Mouse (Mus musculus) ES-E14 (cell line): ENCODE measurements around the gene Casp8. TPM values are rescaled to one million over a fixed set of nuclear protein-coding genes. Genes with fewer than 3 reads are reported as not detected.
"Not testable (repeated sequence)": the region's sequence is repeated elsewhere in the genome, so short reads cannot be mapped to it uniquely, and the experiment has no call there.

Source experiments
- DNase-seq: peaks from one replicate; pipeline ENCODE4 v3.0.0-alpha.2; 2013; ENCODE audit warnings: low read depth, low spot score
- H3K27ac ChIP-seq: 2 replicates; pipeline ENCODE4 v1.5.1; 2012; ENCODE audit warnings: low read depth, mild to moderate bottlenecking, low read length, moderate library complexity, mixed read lengths; ENCODE audit not compliant: poor library complexity, insufficient read depth, severe bottlenecking
- H3K36me3 ChIP-seq: 2 replicates; pipeline ENCODE4 v1.6.1; 2012; ENCODE audit warnings: mild to moderate bottlenecking, low read length, moderate library complexity, mixed read lengths; ENCODE audit not compliant: control insufficient read depth, poor library complexity, insufficient read depth, severe bottlenecking
- H3K4me1 ChIP-seq, 2 experiments: fragments of 150-350 bp in 1 of 2; sonication (generic) in 1 of 2; 2 replicates each; pipeline ENCODE4 v1.6.1; 2012; ENCODE audit warnings: low read length in 2 of 2, mild to moderate bottlenecking in 1 of 2, mixed read lengths in 1 of 2; ENCODE audit not compliant: control insufficient read depth in 2 of 2, insufficient read depth in 2 of 2, poor library complexity in 1 of 2
- H3K4me3 ChIP-seq, 2 experiments: fragments of 150-350 bp in 1 of 2; sonication (generic) in 1 of 2; 2 replicates each; pipeline ENCODE4 v1.5.1; 2012; ENCODE audit warnings: low read length in 2 of 2, low read depth in 1 of 2, mild to moderate bottlenecking in 1 of 2, mixed read lengths in 1 of 2; ENCODE audit not compliant: insufficient read depth in 1 of 2, poor library complexity in 1 of 2, severe bottlenecking in 1 of 2
- H3K9ac ChIP-seq: 2 replicates; pipeline ENCODE4 v1.6.1; 2012; ENCODE audit warnings: low read depth, mild to moderate bottlenecking, low read length, mixed read lengths; ENCODE audit not compliant: poor library complexity, insufficient read depth, severe bottlenecking
- H3K9me3 ChIP-seq: fragments of 150-350 bp; sonication (generic); 2 replicates; pipeline ENCODE4 v1.6.1; 2012; ENCODE audit warnings: low read depth, mild to moderate bottlenecking, low read length; ENCODE audit not compliant: control insufficient read depth, insufficient read depth
- CHD2 ChIP-seq: IDR thresholded peaks from 2 replicates; pipeline ENCODE4 v1.6.1; 2014; ENCODE audit warnings: mild to moderate bottlenecking, low read depth, low read length, inconsistent platforms
- HCFC1 ChIP-seq: IDR thresholded peaks from 2 replicates; pipeline ENCODE4 v1.6.1; 2012; ENCODE audit warnings: low read length, inconsistent platforms, borderline replicate concordance; ENCODE audit not compliant: insufficient read depth
- MAFK ChIP-seq: IDR thresholded peaks from 2 replicates; pipeline ENCODE4 v1.6.1; 2014; ENCODE audit warnings: mild to moderate bottlenecking, low read depth, low read length, inconsistent platforms; ENCODE audit not compliant: insufficient read depth
- ZC3H11A ChIP-seq: IDR thresholded peaks from 2 replicates; pipeline ENCODE4 v1.6.1; 2012; ENCODE audit warnings: low read depth, mild to moderate bottlenecking, inconsistent platforms, low read length, borderline replicate concordance
- ZNF384 ChIP-seq: IDR thresholded peaks from 2 replicates; pipeline ENCODE4 v1.6.1; 2012; ENCODE audit warnings: low read depth, low read length, inconsistent platforms
- in situ Hi-C, 2 experiments: fragments of 600-800 bp; cut with MboI; formaldehyde crosslinking; loops; one replicate each; pipeline ENCODE4 v1.15.1; 2025; ENCODE audit warnings: low sequenced_read_pairs in 2 of 2, inconsistent platforms in 1 of 2; ENCODE audit not compliant: unreplicated experiment in 2 of 2
- total RNA-seq: library from RNA; depleted of rRNA; stranded (reverse); fragments of 300-350 nt; gene quantifications from 2 replicates; pipeline ENCODE4 v1.2.3, GENCODE M21; 2012

The Casp8 gene
- total RNA-seq, 1 experiment: 2.5 TPM

DNA sequence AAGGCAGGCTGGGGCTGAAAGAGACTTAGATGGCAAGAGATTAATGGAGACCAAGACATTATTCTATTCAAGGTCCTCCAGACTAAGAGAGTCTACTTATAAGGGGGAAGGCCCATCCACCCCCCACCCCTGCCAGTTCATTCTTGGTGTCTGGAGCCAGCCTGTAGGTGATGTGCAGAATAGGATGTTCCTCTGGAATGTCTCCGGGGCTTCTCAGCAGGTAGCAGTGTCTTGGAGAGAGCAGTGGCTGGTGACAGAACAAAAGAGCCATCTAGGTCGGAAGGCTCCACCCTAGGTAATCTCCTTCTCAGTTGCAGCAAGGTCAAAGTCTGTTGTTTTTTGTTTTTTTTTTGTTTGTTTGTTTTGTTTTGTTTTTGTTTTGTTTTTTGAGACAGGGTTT lies 84.1 kb downstream of the Casp8 start:
- H3K9me3 ChIP-seq, H3K4me3 ChIP-seq, in situ Hi-C loops, H3K4me1 ChIP-seq, H3K9ac ChIP-seq, H3K36me3 ChIP-seq: not testable (repeated sequence)
- DNase-seq: peak; percentile 22
- peak overlapping the region; percentile 67 for H3K27ac ChIP-seq

DNA sequence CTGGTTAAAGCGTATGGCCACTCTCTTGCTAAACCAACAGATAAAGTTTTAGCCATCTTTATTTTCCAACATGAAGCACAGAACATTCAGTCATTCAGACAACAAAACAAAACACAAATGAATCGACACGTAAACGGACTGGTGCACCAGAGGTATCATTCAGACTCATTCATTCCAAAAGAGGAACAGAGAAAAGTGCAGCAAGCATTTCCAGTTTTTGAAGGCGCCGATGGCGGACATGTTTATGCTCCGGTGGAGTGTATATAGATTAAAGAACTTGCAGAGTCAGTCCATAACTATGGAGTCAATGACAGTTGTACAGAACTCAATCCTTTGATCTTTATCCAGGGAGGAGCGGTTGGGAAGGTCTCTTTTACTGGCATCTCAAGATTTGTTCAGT lies 88.1 kb downstream of the Casp8 start:
- H3K9me3 ChIP-seq, DNase-seq, H3K36me3 ChIP-seq, H3K4me3 ChIP-seq, in situ Hi-C loops, H3K27ac ChIP-seq, H3K9ac ChIP-seq, H3K4me1 ChIP-seq: not testable (repeated sequence)

DNA sequence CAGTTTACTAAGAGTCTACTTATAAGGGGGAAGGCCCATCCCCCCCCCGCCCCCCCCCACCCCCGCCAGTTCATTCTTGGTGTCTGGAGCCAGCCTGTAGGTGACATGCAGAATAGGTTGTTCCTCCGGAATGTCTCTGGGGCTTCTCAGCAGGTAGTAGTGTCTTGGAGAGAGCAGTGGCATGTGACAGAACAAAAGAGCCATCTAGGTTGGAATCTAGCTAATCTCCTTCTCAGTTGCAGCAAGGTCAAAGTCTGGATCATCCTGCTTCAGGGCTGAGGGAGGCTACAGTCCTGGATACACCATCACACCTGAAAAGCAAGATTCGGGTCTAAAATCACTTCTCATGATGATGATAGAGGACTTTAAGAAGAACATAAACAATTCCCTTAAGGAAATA lies 90.5 kb downstream of the Casp8 start:
- H3K9me3 ChIP-seq: 0 out of 2 replicates have a peak, but pooled peaks cover 5% of the 10 kb centered on the region
- H3K36me3 ChIP-seq: no peaks in the 10 kb centered on the region
- peaks cover 2 to 7% of the 10 kb centered on the region in 2 experiments; a peak in 1 of 4 replicates for H3K4me1 ChIP-seq
- DNase-seq: no peak
- TF ChIP-seq ZC3H11A: no peak
- TF ChIP-seq HCFC1: no peak
- TF ChIP-seq CHD2: no peak
- TF ChIP-seq MAFK: no peak
- no peak for TF ChIP-seq ZNF384
- no peak overlapping the region for H3K4me3 ChIP-seq
- H3K27ac ChIP-seq: no peak overlapping the region
- H3K9ac ChIP-seq: no peak overlapping the region
- in situ Hi-C loops: no loop called here

DNA sequence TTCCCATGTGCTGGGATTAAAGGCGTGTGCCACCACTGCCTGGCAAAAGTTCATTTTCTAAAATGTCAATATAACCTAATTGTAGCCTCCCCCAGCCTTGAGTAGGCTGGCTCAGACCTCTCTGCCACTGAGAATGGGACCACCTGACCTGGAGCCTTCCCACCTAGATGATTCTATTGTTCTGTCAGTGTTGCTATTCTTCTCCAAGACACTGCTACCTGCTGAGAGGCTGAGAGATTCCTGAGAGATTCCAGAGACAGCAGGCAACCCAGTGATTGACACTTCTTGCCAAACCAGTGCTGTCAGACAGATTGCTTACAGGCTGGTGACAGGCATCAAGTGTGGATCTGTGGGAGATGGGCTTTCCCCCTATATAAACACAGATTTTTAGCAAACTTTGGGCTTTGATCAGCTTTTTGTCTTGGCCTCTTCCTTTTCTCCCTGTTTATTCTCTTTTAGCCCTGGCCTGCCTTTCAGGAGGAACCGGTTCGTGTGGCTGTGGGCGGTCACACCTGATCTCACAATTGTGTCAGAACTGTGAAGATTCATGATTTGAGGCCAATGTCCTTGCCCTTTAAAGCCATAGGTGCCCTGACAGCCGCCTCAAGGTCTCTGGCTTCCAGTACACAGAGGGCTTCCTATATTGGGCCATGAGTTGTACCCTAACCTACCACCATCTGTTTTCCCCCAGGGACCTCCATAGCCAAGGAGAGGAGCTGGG lies 94.8 kb downstream of the Casp8 start:
- DNase-seq: peak; percentile 35
- no peak for TF ChIP-seq HCFC1
- TF ChIP-seq CHD2: no peak
- TF ChIP-seq ZNF384: no peak
- no peak for TF ChIP-seq ZC3H11A
- no peak for TF ChIP-seq MAFK
- H3K4me1 ChIP-seq: peaks cover 2 to 7% of the 10 kb centered on the region in 2 experiments; a peak in 1 of 4 replicates
- H3K9ac ChIP-seq: no peak overlapping the region
- peak overlapping the region; percentile 68; the same call in 1 of the 2 replicates for H3K27ac ChIP-seq
- no peak overlapping the region for H3K4me3 ChIP-seq
- in situ Hi-C loops: no loop called here
- H3K9me3 ChIP-seq: 0 out of 2 replicates have a peak, but pooled peaks cover 5% of the 10 kb centered on the region
- no peaks in the 10 kb centered on the region for H3K36me3 ChIP-seq

DNA sequence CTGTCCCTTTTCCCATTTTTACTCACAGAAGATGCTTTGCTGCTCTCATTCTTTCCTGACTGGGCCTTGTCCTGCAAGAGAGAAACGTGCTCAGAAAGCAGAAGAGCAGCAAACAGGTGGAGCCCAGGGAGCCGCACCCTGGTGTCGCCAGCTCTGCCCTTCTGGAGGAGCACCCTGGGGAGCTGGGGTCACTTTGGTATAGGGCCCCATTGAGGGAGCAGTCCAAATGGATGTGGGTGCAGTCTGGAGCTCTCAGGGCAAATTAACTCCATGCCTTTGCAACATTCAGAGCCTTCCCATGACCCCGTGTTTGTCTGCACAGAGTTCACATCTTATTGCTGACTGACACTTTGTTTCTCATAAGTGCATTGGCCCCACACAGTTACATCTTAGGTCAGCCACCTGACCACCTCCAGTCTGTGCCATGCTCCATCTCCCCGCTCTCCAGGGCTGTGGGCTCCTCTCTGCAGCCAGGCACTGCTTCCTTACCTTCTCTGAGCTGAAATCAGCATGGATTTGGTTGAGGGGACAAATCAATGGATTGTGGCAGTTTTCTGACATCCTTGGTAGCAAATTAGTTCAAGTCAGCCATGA lies 95.6 kb downstream of the Casp8 start:
- in situ Hi-C loops, H3K9ac ChIP-seq, DNase-seq, H3K9me3 ChIP-seq, H3K4me1 ChIP-seq, H3K27ac ChIP-seq, H3K4me3 ChIP-seq, H3K36me3 ChIP-seq: not testable (repeated sequence)

DNA sequence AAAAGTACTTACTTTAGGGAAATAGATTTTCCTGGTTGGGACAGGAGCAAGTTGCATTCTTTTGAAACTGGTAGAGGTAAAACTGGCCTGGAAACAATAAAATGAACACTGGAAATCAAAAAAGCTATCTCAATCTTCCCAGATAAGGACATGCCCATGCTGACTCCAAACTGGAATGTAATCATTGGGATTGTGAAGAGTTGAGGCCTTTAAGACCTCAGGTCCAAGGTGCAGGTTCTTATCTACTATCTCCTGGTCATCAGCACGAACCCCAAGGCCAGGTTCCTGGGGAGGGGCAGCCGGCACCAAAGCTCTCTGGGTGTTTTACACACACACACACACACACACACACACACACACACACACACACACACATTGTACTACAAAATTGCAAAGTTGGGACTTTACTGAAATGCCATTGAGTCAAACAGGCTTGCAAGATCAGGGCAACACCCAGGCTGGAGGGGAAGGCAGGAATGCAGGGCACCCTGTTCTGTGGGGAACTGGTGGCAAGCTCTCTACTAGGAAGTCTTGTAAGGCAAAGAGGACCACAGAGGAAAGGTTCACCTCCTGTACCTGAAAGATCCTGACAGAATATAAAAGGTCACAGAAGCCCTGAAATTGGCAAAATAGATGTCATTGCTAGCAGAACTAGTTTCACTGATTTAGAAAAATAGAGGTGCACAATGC lies 96.5 kb downstream of the Casp8 start:
- H3K4me1 ChIP-seq, H3K36me3 ChIP-seq, H3K4me3 ChIP-seq, DNase-seq, in situ Hi-C loops, H3K9me3 ChIP-seq, H3K9ac ChIP-seq, H3K27ac ChIP-seq: not testable (repeated sequence)

DNA sequence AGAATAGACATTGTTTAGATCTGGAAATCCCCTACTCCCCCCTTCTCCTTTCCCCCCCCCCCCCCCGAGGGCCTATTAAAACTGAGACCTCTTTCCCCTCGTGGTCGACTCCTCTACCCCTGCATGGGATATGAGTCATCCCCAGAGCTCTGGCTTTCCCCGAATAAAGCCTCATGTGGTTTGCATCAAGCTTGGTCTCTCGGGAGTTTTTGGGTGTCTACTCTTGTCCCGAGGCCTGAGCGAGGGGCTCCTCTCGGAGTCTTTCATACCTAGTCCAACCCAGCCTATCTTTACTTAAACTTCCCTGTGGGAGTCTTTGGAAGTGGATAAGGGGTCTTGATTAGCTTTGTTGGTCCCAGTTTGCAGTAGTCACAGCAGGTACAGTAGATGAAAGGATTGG lies 97.2 kb downstream of the Casp8 start:
- H3K4me1 ChIP-seq, H3K36me3 ChIP-seq, H3K9ac ChIP-seq, H3K27ac ChIP-seq, H3K9me3 ChIP-seq, DNase-seq, in situ Hi-C loops, H3K4me3 ChIP-seq: not testable (repeated sequence)
